Mouse (Mus musculus) retina, postnatal 1 day (tissue): ENCODE data around the gene Gpr108.
A peak's percentile ranks its signal among the peaks of the same experiment; 100 is the strongest.
"Not testable (repeated sequence)": the region's sequence is repeated elsewhere in the genome, so short reads cannot be mapped to it uniquely, and the experiment has no call there.

Experiments used
- DNase-seq: peaks from one replicate; pipeline ENCODE4 v3.0.0-alpha.2; 2012

Gene Gpr108

DNA sequence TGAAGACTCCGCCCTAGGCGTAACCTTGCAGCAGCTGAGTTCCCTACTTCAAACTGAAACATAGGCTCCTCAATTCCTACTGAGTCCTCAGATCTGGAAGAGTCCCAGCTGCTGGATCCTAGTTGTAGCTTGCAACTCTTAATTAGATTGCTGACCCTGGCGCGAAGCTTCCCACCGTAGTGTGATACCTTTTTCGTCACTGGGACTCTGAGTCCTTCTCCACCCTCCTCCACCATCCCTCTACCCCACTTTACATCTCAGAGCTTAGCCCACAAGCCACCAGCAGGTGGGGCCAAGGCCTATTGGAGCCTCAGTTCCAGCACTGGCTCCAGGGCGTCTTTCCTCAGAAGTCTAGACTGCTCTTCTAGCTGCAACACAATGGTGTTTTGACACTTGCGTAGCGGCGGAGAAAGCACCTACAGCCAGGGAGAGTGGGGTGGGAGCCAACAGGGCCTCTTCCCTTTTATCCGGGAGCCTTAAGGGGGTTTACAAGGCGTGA is at the start of gene Gpr108:
Gene Gpr108, minus strand, starts transcription at position 246 of the 499 bp plus-strand sequence.
- peak; percentile 90 for DNase-seq

DNA sequence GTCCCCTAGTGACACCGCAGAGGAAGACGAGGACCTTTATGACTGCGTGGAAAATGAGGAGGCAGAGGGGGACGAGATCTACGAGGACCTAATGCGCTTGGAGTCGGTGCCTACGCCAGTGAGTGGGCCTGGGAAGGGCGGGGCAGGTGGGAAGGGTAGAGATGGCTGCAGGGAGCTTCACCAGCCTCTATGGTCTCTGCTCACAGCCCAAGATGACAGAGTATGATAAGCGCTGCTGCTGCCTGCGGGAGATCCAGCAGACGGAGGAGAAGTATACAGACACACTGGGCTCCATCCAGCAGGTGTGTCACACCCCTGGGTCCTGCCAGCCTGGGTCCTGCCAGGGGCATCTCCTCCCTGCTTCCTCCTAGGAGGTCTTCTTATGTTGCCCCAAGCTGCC is 48.8 kb upstream of the Gpr108 start:
- no peak for DNase-seq

DNA sequence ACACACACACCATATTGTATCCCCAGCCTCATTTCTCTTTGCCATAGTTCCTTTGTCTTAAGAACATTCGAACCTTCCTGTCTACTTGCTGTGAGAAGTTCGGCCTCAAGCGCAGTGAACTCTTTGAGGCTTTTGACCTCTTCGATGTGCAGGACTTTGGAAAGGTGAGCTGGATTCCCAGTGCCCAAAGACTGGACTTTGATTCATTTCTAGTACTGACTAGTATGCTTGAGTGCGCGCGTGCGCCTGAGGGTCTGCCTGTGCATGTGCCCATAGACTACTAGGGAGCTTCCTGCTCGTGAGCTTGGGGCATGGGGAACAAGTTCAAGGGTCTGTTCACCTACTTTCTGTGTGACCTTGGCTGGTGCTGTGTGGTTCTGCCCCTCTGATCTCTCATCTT is 47.7 kb upstream of the Gpr108 start:
- DNase-seq: no peak

DNA sequence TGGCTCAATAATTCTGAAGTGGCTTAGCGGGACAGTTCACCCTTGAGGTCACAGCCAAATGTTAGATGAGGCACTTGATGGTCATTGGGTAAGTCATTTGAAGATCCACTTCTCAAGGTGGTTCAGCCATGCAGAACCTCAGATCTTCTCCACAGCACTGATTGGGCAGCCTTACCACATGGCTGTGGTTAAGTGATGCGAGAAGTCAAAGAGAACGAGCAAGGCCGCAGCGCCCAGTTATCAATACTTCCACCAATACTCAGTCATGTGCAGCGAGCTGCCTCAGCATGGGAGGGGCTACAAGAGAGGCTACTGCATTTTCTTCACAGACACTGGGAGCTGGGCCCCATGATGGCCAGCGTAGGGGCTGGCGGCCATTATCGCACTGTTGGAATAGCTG is 44.7 kb upstream of the Gpr108 start:
- DNase-seq: no peak

DNA sequence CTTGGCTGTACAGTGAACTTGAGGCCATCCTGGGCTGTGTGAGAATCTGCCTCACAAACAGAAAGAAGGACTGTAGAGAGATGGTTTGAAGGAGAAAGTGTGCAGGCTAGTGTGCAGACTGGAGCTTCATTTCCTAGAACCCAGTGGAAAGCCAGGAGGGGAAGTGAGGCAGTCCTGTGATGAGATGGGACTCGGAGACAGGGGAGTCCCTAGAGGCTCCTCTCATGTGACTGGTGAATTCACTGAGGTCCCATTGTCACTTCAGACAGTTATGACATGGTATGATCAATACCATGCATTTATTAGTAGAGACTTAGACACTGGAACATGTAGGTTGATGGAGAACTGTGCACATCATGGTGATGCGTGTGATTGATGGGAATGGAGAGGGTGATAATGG is 44.1 kb upstream of the Gpr108 start:
- no peak for DNase-seq

DNA sequence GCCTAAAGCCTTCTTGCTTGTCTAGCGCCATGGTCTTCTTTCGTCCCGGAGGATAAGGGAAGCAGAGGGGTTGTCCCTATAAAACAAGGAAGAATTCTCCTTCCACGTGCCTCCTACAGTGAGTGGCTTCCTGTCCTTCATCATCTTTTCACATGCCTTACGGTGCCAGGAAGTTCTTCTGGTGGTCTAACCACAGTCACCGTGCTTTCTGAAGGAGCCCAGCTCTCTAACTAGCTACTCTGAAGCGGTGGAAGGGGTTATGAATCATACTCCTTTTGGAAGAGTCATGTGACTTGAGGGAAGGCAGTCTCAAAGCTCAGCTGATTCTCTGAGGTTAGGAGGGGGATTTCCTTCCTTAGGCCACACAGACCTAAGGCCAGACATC is 42.4 kb upstream of the Gpr108 start:
- no peak for DNase-seq

DNA sequence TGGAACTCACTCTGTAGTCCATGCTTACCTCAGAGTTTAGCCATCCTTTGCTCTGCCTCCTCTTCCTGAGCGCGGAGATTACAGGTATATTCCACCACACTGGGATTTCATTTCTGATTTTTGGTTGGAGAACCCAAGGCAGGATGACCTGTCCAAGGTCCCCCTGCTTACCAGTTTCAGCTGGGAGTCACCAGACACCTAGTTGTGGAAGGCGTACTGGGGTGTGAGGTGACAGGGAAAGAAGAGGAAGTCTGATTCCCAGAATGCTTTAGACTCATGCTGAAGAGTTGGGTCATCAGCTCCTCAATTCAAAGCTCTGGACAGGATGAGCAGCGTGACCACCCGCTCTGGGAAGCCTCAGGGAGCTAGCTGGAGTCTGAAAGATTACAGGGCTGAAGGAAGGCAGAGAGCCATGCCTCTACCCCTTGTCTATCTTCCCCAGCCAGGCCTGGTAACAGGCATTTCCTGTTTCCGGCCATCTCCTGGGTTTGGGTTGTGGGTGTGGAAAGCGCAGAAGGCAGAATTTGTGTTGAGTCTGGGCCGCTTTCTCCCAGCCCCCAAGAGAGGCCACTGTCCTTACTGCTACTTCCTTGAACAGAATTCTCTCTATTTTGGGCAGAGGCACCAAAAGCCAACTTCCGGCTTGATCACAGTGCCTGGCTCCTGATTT is 41.9 kb upstream of the Gpr108 start:
- DNase-seq: no peak

DNA sequence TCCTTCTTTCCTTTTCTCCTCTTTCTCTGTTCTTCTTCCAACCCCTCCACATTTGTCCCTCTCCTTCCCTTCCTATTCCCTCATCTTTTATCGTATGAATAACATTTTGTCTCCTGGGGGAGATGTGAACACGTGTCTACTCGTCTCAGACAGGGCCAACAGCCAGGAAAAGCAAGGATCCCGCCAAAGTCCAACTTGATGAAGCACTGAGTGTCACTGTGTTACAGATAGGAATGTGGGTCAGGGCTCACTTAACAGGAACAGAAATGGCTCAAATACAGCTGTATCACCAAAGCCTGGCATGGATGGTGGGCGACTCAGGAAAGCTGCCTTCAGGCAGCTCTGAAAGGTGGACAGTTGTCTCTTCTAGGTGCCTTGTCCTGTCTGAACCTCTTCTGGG is 41.0 kb upstream of the Gpr108 start:
- DNase-seq: no peak

DNA sequence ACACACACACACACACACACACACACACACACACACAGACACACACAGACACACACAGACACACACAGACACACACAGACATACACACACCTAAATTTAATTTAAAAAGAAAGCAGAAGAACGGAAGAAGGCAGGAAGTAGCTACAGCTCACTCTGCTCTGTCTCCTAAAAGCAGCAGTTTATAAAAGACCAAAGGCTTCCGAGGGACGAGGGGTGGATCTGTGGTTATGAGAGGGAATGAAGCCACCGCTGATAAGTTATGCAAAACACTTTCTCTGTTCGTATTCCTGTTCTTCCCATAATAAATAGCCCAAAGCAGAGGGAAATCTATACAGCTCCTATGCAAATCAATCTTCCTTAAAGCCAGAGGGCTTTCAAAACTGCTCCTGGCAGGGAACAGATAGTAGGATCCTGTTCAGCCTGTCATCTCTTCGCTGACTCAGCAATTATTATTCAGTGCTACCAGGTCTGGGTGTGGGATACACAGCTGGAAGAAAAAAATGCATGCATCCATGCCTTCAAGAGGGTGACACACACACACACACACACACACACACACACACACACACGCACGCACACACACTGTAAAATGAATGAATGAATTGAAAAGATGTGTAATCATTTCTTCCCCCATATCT is 38.6 kb upstream of the Gpr108 start:
- no peak for DNase-seq

DNA sequence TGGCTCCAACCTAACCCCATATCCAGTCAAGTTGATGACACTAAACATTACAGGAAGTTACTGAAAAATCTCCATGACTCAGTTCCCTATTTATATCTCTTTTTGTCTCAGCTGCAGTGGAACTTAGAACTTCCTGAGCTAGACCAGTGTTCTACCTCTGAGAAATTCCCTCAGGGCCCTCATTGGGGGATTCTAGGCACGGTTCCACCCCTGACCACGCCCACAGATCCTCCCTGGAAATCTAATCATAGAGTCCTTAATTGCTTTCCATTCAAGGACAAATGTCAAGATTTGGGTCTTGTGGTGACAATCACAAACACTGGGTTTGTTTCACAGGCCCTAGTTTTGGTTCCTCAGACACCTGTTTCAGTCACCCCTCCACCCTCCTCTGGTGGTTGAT is 36.8 kb upstream of the Gpr108 start:
- no peak for DNase-seq

DNA sequence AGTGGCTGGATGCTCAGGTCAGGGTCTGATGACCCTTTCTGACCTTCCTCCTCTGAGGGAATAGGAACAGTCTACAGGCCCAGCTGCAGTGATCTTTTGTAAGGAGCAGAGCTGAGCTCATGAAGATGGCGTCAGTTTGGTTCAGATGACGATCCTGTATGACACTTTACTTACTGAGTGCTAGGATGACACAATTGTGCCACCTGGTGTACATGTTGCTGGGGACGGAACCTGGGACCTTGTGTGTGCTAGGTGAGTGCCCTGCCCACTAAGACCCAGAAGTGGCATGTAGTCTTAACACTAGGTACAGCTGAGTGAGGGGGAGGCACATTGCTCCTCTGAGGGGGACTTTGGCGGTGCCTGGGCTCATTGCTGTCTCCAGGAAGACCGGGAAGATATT is 35.7 kb upstream of the Gpr108 start:
- DNase-seq: no peak

DNA sequence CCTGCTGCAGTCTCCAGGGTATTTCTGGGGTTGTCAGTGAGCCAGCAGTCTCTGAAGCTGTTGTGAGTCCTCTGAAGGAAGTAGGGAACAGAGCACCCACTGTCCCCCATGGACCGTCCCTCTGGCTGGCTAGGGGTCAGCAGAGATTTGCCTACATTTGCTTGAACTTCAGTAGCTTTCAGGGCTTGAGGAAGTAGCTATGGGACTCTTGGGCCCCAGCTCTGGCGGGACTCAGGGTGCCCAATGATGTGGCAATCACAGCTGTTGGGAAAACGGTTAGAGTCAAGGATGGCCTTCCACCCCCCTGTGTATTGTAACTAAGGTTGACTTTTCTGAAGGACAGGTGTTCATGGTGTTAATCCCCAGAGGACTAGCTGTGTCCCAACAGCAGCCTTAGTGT is 32.2 kb upstream of the Gpr108 start:
- DNase-seq: no peak

DNA sequence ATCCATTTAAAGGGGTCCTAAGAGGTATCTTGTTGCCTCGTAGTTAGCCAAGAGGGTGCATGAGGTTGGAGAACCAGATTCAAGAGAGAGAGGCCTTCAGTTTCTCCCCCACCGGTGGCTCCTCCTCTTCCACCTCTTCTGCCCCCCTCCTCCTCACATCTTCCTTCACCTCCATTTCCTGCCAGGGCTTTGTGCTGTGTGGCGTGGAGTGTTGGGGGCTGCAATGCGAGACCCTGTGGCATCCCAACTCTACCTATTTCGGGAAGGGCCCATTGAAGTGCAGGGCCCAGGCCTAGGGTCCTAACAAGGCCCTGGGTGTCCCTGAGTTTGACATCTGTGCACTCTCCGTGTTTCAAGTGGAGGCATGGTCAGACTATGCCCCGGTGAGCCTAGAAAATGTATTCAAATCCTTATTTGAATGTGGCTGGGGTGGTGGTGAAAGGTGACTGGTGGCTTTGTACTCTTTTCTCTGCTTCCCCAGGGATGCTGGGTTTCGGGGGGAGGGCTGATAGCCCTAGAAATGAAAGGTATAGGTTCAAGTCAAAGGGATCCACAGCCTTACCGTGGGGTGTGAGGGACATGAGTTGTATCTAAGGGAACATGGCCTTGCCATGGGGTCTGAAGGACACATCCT is 31.5 kb upstream of the Gpr108 start:
- no peak for DNase-seq

DNA sequence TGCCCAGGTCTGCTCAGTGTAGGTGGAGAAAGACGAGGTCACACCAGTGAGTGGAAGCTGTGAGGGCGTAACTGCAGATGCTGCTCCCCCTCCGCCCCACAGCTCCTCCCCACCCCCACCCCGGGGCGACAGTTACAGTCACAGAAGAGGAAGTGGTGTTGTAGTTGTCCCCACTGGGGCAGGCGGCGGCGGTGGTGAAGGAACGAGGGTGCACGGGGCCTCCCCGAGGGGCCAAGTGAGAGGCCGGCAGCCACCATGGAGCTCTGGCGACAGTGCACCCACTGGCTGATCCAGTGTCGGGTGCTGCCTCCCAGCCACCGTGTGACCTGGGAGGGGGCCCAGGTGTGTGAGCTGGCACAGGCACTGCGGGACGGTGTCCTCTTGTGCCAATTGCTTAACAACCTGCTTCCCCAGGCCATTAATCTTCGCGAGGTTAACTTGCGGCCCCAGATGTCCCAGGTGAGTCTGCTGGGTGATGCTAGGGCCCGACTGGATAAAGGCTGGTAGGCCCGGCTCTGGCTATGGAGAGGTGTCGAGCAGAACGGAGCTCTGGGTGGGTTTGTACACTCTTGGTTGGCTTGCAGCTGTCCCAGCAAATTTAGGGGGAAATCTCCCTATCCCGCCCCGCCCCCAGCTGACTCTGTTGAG is 30.8 kb upstream of the Gpr108 start, which contains the start of gene Vav1:
Gene Vav1, plus strand, starts transcription at position 158 of the 648 bp plus-strand sequence.
- no peak for DNase-seq

DNA sequence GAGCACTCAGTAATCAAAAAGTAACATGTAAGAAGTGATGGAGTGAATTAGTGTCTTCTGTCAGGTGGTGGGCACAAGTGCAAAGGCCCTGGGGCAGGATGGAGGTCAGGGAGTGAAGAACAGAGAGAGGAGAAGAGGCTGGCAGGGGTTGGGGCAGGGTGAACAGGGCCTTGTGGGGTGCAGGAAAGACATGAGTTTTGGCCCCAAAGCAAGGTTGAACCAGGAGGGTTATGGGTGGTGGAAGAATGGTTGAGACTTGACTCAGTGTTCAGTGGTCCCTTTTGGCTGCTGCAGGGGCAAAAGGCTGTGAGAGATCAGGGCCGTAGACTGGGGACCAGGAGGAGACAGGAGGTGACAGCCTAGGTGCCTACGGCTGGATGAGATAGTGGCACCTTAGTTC is 30.3 kb upstream of the Gpr108 start:
- no peak for DNase-seq

DNA sequence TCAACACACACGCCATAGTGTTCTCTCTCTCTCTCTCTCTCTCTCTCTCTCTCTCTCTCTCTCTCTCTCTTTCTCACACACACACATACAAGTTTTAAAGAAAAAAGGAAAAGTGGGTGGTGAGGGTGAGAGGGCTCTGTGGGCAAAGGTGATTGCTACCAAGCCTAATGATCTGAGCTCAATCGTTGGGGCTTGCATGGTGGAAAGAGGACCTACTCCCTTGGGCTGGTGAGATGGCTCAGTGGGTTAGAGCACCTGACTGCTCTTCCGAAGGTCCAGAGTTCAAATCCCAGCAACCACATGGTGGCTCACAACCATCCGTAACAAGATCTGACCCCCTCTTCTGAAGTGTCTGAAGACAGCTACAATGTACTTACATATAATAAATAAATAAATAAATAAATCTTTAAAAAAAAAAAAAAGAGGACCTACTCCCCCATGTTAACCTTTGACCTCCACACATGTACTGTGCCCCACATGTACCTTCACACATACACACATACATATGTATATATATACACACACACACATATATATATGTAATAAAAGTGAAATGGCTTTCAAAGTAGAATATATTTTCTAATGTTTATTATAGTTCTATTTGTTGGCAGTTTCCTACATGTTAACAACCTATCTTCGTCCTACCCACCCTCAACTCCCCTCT is 29.5 kb upstream of the Gpr108 start:
- not testable (repeated sequence) for DNase-seq

DNA sequence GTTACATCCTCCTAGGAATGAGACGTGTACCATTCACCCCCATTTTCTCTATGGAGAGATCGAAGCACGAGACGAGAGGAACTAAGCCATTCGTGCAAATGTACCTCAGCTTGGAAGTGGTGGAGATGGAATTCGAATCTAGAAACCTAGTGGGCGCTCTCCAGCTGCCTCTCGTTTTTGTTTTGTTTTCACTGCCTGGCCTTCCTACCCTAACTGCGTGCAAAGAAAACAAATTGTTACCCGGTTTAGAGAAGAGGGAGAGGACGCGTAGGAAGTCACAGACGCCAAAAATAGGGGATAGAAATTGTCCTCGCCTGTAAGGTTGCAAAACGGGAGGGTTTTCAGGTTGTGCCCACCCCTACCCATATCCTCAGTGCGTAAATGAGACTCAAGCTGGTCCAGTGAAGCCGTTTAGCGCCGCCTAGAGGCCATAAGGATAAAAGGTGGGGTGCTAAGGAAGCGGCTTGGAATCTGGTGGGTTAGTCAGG is 28.4 kb upstream of the Gpr108 start:
- DNase-seq: peak; percentile 90

DNA sequence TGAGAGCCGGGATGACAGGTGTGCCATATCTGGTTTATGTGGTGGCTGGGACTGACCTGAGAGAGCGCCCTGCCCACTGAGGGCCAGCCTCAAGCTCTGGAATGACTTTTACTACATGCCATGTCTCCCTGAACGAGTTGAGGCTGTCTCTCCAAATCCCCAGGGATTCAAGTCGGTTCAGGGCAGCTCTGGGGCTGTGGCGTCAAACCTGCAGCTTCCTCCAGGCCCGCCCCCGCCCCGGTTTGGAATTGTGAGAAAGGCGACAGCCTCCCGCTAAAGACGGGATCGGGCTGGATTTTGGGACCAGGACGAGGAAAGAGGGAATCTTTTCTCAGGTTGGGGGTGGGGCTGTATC is 27.7 kb upstream of the Gpr108 start:
- DNase-seq: peak; percentile 24

DNA sequence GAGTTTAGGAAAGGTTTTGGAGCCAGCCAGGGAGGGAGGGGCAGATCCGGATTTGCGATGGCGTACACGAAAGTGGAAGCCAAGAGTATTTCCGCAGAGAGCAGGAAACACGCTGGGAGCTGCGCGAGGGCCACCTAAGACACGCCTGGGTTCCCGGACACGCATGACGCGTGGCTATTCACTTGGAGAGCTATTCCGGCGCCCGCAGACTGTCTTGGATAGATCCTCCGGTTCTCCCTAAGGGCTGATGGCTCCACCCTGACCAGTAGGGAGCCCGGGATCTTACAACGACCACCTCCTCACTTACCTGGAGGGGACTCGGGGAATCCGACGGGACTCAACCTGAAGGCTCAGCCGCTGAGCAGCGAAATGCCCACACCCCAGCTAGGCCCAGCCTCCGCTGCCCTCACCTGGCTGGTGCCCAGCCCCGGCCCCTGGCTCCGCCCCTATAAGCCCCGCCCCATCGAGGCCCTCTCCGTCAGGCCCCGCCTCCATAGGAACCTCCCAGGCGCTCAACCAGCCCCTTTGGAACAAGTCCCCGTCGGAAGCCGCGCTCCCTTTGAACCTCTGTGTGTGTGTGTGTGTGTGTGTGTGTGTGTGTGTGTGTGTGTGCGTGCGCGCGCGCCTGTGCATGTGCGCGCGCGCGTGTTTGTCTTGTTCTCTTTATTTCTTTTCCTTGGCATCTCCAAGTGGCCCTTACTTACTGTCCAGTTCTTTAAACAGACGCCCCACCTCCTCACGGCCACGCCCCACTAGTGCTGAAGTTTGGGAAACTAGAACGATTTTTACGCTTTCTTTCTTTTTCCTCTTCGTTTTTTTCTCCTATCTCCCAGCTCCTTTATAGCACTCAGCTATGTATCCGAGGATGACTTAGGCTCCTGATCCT is 27.1 kb upstream of the Gpr108 start:
- DNase-seq: peak; percentile 81

DNA sequence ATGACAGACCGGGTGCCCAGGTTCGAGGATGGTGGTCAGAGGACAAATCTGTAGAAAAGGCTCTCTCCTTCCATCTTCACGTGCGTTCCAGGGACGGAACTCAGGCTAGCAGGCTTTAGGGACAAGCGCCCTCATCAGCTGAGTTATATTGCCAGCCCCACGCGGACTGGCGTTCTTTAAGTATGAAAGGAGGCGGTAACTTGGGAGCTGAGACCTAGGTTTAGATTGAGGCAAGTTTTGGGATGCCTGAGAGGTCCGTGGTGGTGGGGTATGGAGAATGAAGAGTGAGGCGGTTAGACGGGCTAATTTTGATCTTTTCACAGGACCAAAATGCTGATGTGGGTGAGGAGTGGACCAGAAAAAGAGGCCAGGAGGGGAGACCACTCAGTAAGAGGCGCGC is 26.4 kb upstream of the Gpr108 start:
- DNase-seq: peak; percentile 6

DNA sequence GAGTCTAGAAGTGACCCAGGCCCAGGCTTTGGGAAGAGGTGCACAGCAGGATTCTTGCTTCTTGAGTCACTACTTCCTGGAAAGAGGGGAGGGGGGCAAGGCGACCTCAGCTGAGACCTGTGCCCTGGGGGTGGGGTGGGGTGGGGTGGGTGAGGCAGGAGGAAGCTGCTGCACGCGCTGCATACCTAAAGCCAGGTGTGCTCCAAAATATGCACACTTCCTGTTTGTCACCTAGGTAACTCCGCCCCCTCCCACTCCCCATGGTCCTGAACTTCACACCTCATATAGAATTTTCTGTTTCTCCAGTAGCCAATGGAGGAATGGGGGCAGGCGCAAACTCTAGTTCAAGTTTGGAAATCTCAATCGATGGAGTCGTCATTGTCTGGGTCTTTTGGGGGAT is 25.6 kb upstream of the Gpr108 start:
- DNase-seq: no peak

DNA sequence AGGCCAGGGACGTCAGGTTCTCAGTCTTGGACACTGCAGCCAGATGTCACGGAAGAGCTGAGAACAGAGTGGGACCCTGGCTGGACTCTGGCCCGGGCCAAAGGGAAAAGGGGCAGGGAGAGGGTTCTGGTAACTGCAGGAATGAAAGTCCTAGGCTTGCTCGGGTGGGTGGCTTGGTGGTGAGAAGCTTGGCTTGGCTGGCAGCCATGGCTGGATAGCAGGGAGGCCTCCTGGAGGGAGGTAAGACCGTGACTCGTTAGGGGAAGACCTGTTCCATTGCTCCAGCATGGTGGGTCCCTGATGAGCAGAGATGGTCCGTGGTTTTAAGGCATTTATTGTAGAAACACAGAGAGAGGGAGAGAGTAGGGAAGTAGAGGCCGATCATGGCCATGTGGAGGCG is 23.1 kb upstream of the Gpr108 start:
- no peak for DNase-seq
